Mouse (Mus musculus) c-Kit-positive CD71-positive TER-119-positive erythroid progenitor cells, embryonic 14.5 days (primary cell): ENCODE data around the gene Edem3.
"Not testable (repeated sequence)": the region's sequence is repeated elsewhere in the genome, so short reads cannot be mapped to it uniquely, and the experiment has no call there.

Source experiments
- DNase-seq: peaks from one replicate; pipeline ENCODE4 v3.0.0-alpha.2; 2013; ENCODE audit warnings: low spot score

Edem3 gene

GRCm38 (mm10) chr1:151811456-151811855 is 56.3 kb downstream of the Edem3 start:
- no peak for DNase-seq

DNA sequence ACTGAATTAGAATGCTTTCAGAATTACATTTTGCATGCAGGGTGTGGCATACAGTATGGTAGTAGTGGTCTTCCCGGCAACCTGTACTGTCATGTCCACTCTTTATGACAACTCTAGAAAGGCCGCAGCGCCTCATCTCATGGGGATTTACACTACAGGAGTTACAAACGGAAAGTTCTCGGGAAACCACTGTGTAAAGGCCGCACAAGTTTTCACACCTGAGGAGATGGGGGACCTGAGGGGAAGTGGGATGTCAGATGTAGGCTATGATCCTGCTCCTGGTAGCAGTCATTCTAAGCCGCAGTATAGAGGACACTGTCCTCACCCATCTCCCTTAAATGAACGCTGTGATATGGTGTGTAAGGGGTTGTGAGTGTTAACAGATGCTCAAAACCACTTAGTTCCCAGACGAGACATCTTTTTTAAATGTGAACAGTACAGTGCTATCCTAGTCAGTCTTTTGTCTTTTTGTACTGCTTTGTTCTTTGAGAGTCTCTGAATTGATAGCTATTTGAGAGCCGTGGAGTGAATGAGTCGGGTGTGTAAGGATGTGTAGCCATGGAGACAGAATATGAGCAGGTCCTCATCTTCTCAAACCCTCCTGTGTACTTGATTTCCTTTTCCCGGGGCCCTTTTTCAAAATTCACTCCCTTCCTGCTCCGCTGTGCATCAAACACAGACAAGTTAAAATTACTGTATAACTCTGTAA is 57.0 kb downstream of the Edem3 start:
- DNase-seq = no peak

GRCm38 (mm10) chr1:151816051-151816450 is 60.9 kb downstream of the Edem3 start:
- no peak for DNase-seq

GRCm38 (mm10) chr1:151819190-151819589 is 64.0 kb downstream of the Edem3 start:
- DNase-seq = no peak

- DNase-seq = peak; percentile 63
Measured at GRCm38 (mm10) chr1:151820457-151820856, 65.3 kb downstream of the Edem3 start.

DNA sequence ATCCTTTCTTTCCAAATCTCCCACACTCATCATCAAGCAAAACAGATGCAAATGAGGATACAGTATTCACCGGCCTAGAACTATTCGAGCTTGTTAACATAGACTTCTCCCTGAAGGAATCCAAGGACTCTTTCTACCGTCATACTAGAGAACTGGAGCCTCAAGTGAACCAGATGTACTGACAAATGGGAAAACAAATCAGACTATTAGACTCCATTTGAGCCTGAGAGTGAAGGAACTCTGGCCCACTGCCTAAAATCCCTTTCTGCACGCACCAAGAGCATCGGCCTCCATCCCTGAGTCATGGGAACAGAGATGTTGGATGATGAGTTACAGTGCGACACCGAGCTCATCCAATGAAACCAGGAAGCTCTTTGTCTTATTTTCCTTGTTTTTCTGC is 69.9 kb downstream of the Edem3 start:
- no peak for DNase-seq

DNA sequence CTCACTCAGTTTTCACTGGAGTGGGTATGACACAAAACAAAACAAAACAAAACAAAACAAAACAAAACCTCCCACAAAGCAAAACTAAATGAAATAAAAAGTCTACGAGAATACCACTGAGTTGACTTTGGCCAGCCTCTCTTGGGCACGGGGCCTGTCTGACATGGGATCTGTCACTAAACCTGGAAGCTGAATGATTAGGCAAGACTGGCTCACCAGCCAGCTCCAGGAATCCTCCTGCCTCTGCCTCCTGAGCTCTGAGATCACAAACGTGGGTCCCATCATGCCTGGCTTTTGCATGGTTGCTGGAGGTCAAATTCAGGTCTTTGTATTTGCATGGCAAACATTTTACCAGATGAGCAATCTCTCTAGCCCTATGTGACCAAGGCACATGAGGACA is 76.6 kb downstream of the Edem3 start:
- no peak for DNase-seq

DNA sequence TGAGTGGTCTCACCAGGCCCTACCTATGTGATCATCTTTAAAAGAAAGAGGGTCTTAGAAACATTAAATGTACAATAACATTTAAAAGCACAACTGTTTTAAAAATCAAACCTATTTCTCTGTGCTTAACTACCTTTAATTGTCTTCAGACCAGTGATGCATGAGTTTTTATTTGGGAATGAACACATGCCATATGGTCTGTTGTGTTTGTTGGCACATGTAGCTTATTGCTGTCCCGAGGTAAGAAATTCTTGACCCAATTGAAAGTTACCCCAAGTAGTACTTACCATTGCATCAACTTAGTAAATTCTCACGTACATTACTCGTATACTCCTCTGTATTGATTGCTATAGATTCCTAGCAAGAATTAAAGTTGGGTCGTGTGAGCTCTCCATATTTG is 80.1 kb downstream of the Edem3 start:
- DNase-seq = no peak

- not testable (repeated sequence) for DNase-seq
Measured at GRCm38 (mm10) chr1:151840345-151840744, 85.2 kb downstream of the Edem3 start.

DNA sequence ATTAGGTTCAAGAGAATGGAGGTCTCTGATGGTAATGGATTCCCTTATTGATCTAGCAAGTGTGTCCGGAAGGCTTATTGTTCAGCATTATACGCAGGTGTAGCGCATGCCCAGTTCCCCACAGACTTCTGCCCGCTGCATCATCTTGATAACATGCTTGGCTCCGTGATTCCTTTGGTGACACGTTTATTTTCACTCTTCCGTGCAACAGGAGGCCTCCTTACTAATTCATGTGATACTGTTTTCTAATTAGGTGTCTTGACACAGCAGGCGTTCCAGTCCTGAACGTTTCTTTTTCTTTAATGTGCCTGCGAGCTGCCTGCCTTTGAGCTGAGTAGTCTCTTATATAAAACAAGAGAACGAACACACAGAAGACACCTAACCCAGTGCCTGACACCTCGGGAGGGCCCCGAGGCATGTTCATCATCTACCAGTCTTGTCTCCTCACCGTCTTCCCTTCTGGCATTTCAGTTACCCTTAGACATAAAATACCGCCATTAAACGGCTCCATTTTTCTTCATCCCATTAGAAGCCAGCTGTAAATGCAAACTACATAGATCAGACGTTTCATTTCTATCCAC is 90.2 kb downstream of the Edem3 start:
- DNase-seq = no peak

DNA sequence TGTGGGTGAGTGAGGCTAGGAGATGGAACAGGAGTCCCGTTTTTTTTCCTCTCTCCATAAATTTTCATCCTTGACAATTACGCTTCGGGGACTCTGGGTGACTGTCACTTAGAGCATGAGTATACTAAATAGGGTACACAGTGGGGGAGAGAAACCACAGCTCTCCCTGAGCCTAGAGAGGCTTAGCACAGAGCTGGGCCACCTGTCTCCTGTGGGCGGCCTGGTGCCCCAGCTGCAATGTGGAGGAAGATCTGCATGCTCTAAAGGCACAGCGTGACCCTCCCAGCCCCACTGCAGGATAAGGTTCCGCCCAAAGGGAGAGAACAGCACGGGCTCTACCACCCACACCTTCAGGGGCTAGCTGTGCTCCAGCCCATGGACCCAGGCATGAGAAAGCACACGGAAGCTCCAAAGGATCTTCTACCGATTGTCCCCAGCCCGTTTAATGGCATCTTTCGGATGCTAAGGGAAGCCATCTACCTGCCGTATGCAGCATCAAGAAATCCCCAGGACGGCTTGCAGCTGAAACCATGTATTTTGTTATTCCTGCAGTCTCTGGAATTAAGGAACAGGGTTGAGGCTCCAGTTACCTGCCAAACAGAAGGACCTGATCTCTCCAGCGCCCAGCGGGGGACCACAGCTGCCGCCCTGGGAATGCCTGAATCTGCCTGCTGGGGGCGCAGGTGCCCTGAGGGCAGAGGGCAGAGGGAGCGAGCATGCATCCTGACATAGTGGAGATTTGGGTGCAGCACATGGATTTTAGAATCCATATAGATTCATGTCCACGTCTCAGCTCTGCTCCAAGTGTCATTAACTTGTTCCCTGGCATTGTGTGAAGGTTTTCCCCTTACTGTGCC is 91.0 kb downstream of the Edem3 start:
- DNase-seq = no peak

- no peak for DNase-seq
Measured at GRCm38 (mm10) chr1:151848286-151848685, 93.1 kb downstream of the Edem3 start.

- DNase-seq = no peak
Measured at GRCm38 (mm10) chr1:151849993-151850608, 94.9 kb downstream of the Edem3 start.

DNA sequence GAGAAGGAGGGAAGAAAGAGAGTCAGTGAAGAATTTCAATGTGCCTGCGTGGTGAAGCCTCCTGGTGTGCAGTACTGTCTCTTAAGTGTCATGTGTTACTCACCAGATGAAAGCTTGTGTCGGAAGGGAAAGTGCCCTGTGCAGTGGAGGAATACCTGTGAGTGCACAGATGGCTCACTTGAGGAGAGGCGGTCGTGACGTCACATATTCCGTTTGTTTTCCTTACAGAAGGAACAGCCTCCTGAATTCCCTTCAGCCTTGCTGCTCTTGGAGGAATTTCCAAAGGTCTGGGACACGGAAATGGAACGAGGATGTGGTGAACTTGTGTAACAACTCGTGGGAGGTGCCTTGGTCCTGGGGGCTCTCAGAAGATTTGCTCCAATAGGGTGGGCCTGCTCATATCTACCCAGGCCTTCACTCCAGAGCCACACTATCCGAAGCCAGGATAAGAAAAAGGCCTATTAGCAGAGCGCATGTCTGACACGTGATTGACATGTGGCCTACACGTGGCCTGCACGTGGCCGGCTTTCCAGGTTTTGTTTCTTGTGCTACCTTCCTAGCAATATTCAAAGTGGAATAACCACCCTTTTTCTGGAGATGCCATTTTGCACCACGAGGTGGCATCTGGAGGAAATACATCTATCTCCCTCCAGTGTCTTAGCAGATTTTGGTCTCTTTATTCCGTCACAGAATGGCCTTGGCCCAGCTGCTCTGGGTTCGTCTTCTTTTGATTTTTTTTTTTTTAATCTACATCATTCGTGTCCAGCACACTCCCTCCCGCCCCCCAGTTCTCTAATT is 96.1 kb downstream of the Edem3 start:
- no peak for DNase-seq

- no peak for DNase-seq
Measured at GRCm38 (mm10) chr1:151851976-151852375, 96.8 kb downstream of the Edem3 start.

DNA sequence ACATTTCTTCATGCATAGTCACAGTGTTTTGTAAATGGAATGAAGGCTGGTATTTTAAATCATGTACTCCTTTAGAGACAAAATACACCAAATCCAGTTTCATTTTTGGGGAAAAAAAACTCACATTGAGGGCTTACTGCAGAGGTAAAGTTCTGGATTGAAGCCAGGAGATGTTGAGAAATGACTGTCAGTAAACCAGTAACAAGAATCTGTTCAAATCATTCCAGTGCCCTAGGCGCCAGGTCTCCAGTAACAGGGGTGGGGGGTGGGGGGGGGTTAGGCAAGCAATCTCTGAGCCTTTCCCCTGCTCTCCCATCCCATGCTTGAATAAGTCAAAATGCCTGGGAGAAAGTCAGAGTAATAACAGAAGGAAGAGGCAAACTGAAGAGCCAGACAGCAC is 100.4 kb downstream of the Edem3 start:
- no peak for DNase-seq

DNA sequence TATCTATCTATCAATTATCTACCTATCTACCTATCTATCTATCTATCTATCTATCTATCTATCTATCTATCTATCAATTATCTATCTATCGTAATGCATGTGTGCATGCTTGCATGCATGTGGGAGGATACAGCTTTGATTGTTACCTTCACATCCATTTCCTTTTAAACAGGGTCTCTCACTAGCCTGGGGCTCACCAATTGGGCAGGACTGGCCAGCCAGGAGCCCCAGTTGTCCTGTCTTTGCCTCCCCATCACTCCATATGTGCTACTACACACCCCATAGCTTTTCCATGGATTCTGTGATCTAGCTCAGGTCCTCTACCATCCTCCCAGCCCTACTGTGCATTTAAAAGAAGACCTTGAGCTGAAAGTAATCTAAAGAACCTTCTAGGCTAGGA is 103.3 kb downstream of the Edem3 start:
- no peak for DNase-seq

- no peak for DNase-seq
Measured at GRCm38 (mm10) chr1:151861334-151861995, 106.3 kb downstream of the Edem3 start.

DNA sequence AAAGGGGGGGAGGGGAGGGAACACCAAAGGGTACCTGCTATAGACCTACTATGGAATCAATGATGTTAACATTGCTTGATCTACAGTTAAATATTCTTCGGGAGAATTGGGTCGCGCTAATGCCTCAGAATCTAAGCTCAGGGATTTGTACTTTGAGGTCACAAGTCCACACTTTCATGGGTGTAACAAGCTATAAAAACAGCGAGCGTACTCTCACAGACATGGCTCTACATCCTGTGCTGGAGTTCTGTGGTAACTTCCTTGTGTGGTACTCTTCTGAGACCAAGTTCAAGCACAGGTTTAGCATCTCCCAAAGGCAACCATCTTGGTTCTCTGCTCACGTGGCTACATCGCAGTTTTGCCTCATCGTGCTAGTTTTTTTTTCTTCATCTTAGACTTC is 106.9 kb downstream of the Edem3 start:
- no peak for DNase-seq

- DNase-seq = no peak
Measured at GRCm38 (mm10) chr1:151863135-151863796, 108.1 kb downstream of the Edem3 start.

DNA sequence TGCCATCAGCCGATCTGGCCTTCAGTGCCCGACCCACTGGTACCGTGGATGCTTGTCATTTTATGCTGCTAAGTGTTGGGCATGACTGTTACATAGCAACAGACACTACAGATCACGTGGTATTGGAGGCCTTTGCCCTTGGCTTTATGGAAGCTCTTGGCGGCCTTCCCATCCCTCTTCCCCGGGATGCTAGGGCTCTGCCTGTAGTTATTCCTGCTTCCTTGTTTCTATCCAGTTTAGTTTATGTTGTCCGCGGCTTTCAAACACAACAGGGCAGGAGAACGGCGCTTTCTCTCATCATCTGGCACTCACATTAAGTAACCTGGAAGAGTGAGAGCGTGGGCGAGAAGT is 108.6 kb downstream of the Edem3 start:
- DNase-seq = no peak
